Mouse (Mus musculus): Measurements from ENCODE around the gene Snx19. TPM values are rescaled to one million over a fixed set of nuclear protein-coding genes. Genes with fewer than 3 reads are reported as not detected.
A peak's percentile ranks its signal among the peaks of the same experiment; 100 is the strongest.

The Snx19 gene
- polyA plus RNA-seq, 1 experiment = 13.1 TPM

- Histone ChIP-seq H3K79me3 (ENCODE audit: low read depth) (no peaks in the 10 kb centered on the region), H3ac (ENCODE audit: control insufficient read depth, insufficient read length, low read depth) (no peak overlapping the region), H3K4me3 (ENCODE audit: insufficient read depth, poor library complexity, severe bottlenecking) (no peak overlapping the region), H3K79me2 (ENCODE audit: control insufficient read depth, insufficient read depth) (no peaks in the 10 kb centered on the region), H3K27me3 (ENCODE audit: control insufficient read depth, insufficient read depth, insufficient read length) (no peaks in the 10 kb centered on the region), H3K36me3 (ENCODE audit: control insufficient read depth, insufficient read depth) (peaks cover 27% of the 10 kb centered on the region)
- TF ChIP-seq CTCF (IDR thresholded peaks at IDR 0.05; ENCODE audit: control insufficient read depth, insufficient read depth, insufficient read length) = no peak
- no peak for TF ChIP-seq MYOG (IDR thresholded peaks at IDR 0.05; ENCODE audit: control insufficient read depth, extremely low read depth, insufficient read length)
- TF ChIP-seq USF1 (IDR thresholded peaks at IDR 0.05; ENCODE audit: low read depth) = no peak
- TF ChIP-seq MYOD1 (IDR thresholded peaks at IDR 0.05; ENCODE audit: control insufficient read depth, insufficient read length, low read depth) = no peak
- no peak for TF ChIP-seq CEBPB (IDR thresholded peaks at IDR 0.05; ENCODE audit: low read depth)
- TF ChIP-seq FOSL1 (IDR thresholded peaks at IDR 0.05; ENCODE audit: insufficient read depth, low read length, poor library complexity, severe bottlenecking) = no peak
- no peak for TF ChIP-seq MAX (IDR thresholded peaks at IDR 0.05)
Measured at GRCm38 (mm10) chr9:30445232-30446085, 18.6 kb downstream of the Snx19 start.

GRCm38 (mm10) chr9:30446126-30446525, 19.2 kb downstream of the Snx19 start:
- TF ChIP-seq CTCF (IDR thresholded peaks at IDR 0.05; ENCODE audit: control insufficient read depth, insufficient read depth, insufficient read length) (no peak), USF1 (IDR thresholded peaks at IDR 0.05; ENCODE audit: low read depth) (no peak), FOSL1 (IDR thresholded peaks at IDR 0.05; ENCODE audit: insufficient read depth, low read length, poor library complexity, severe bottlenecking) (no peak), MYOD1 (IDR thresholded peaks at IDR 0.05; ENCODE audit: control insufficient read depth, insufficient read length, low read depth) (no peak), MYOG (IDR thresholded peaks at IDR 0.05; ENCODE audit: control insufficient read depth, extremely low read depth, insufficient read length) (no peak), CEBPB (IDR thresholded peaks at IDR 0.05; ENCODE audit: low read depth) (no peak), MAX (IDR thresholded peaks at IDR 0.05) (no peak)
- Histone ChIP-seq H3K4me3 (ENCODE audit: insufficient read depth, poor library complexity, severe bottlenecking) (no peak overlapping the region), H3ac (ENCODE audit: control insufficient read depth, insufficient read length, low read depth) (no peak overlapping the region), H3K27me3 (ENCODE audit: control insufficient read depth, insufficient read depth, insufficient read length) (no peaks in the 10 kb centered on the region), H3K79me2 (ENCODE audit: control insufficient read depth, insufficient read depth) (no peaks in the 10 kb centered on the region), H3K79me3 (ENCODE audit: low read depth) (no peaks in the 10 kb centered on the region), H3K36me3 (ENCODE audit: control insufficient read depth, insufficient read depth) (peaks cover 20% of the 10 kb centered on the region)

- H3K4me3 ChIP-seq (ENCODE audit: insufficient read depth, poor library complexity, severe bottlenecking) = no peak overlapping the region
- no peaks in the 10 kb centered on the region for H3K79me2 ChIP-seq (ENCODE audit: control insufficient read depth, insufficient read depth)
- peaks cover 17% of the 10 kb centered on the region for H3K36me3 ChIP-seq (ENCODE audit: control insufficient read depth, insufficient read depth)
- H3K79me3 ChIP-seq (ENCODE audit: low read depth) = no peaks in the 10 kb centered on the region
- no peaks in the 10 kb centered on the region for H3K27me3 ChIP-seq (ENCODE audit: control insufficient read depth, insufficient read depth, insufficient read length)
- TF ChIP-seq MAX (IDR thresholded peaks at IDR 0.05) (no peak), CEBPB (IDR thresholded peaks at IDR 0.05; ENCODE audit: low read depth) (peak; percentile 49)
- H3ac ChIP-seq (ENCODE audit: control insufficient read depth, insufficient read length, low read depth) = no peak overlapping the region
Measured at GRCm38 (mm10) chr9:30448459-30448858, 21.6 kb downstream of the Snx19 start.

GRCm38 (mm10) chr9:30449862-30450261, 23.0 kb downstream of the Snx19 start:
- TF ChIP-seq MYOD1 (IDR thresholded peaks at IDR 0.05; ENCODE audit: control insufficient read depth, insufficient read length, low read depth) (no peak), MYOG (IDR thresholded peaks at IDR 0.05; ENCODE audit: control insufficient read depth, extremely low read depth, insufficient read length) (no peak), MAX (IDR thresholded peaks at IDR 0.05) (no peak), CEBPB (IDR thresholded peaks at IDR 0.05; ENCODE audit: low read depth) (no peak), FOSL1 (IDR thresholded peaks at IDR 0.05; ENCODE audit: insufficient read depth, low read length, poor library complexity, severe bottlenecking) (no peak), CTCF (IDR thresholded peaks at IDR 0.05; ENCODE audit: control insufficient read depth, insufficient read depth, insufficient read length) (no peak), USF1 (IDR thresholded peaks at IDR 0.05; ENCODE audit: low read depth) (no peak)
- no peaks in the 10 kb centered on the region for H3K79me3 ChIP-seq (ENCODE audit: low read depth)
- H3K27me3 ChIP-seq (ENCODE audit: control insufficient read depth, insufficient read depth, insufficient read length) = no peaks in the 10 kb centered on the region
- no peaks in the 10 kb centered on the region for H3K79me2 ChIP-seq (ENCODE audit: control insufficient read depth, insufficient read depth)
- H3K36me3 ChIP-seq (ENCODE audit: control insufficient read depth, insufficient read depth) = peaks cover 15% of the 10 kb centered on the region
- no peak overlapping the region for H3K4me3 ChIP-seq (ENCODE audit: insufficient read depth, poor library complexity, severe bottlenecking)
- no peak overlapping the region for H3ac ChIP-seq (ENCODE audit: control insufficient read depth, insufficient read length, low read depth)

- Histone ChIP-seq H3K36me3 (ENCODE audit: control insufficient read depth, insufficient read depth) (peaks cover 15% of the 10 kb centered on the region), H3K27me3 (ENCODE audit: control insufficient read depth, insufficient read depth, insufficient read length) (no peaks in the 10 kb centered on the region), H3K79me2 (ENCODE audit: control insufficient read depth, insufficient read depth) (no peaks in the 10 kb centered on the region), H3K4me3 (ENCODE audit: insufficient read depth, poor library complexity, severe bottlenecking) (no peak overlapping the region), H3ac (ENCODE audit: control insufficient read depth, insufficient read length, low read depth) (no peak overlapping the region), H3K79me3 (ENCODE audit: low read depth) (no peaks in the 10 kb centered on the region)
- TF ChIP-seq CTCF (IDR thresholded peaks at IDR 0.05; ENCODE audit: control insufficient read depth, insufficient read depth, insufficient read length) (no peak), MYOD1 (IDR thresholded peaks at IDR 0.05; ENCODE audit: control insufficient read depth, insufficient read length, low read depth) (no peak), FOSL1 (IDR thresholded peaks at IDR 0.05; ENCODE audit: insufficient read depth, low read length, poor library complexity, severe bottlenecking) (no peak), MYOG (IDR thresholded peaks at IDR 0.05; ENCODE audit: control insufficient read depth, extremely low read depth, insufficient read length) (no peak), CEBPB (IDR thresholded peaks at IDR 0.05; ENCODE audit: low read depth) (no peak), MAX (IDR thresholded peaks at IDR 0.05) (no peak), USF1 (IDR thresholded peaks at IDR 0.05; ENCODE audit: low read depth) (no peak)
Measured at GRCm38 (mm10) chr9:30450834-30451233, 23.9 kb downstream of the Snx19 start.
